Mouse (Mus musculus): ENCODE measurements around the gene Pde5a. TPM values are rescaled to one million over a fixed set of nuclear protein-coding genes. Genes with fewer than 3 reads are reported as not detected.

Pde5a gene
- total and polyA plus RNA-seq, 3 experiments, result not detected

DNA sequence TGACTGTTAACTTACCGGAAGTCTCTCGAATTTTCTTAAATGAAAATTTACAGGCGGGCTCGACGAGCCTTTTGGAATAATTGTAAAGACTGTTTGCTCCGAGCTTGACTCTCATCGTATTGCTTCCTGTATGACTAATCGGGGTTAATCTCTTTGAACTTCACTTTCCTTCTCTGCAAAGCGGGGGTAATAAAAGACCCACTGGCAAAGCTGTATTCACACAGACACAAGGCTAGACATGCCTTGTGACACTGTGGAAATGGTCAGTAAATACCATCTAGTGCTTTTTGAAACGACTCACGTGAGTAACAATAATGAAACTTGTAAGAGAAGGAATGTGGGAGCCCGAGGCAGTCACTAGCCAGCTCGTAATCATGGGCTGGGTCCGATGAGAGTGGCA, 35.0 kb downstream of the Pde5a start:
- H3K9ac ChIP-seq (ENCODE audit: control insufficient read depth, low read depth, low read length, poor library complexity, severe bottlenecking), result no peak overlapping the region
- no peak overlapping the region for H3K27ac ChIP-seq (ENCODE audit: control insufficient read depth, low read depth, low read length)
- no peaks in the 10 kb centered on the region for H3K79me2 ChIP-seq (ENCODE audit: control insufficient read depth, insufficient read depth, low read length, poor library complexity)
- no peaks in the 10 kb centered on the region for H3K9me3 ChIP-seq (replicated peaks; ENCODE audit: insufficient read depth, low read length)
- H3K4me1 ChIP-seq (ENCODE audit: control insufficient read depth in 1 of 2, insufficient read depth in 2 of 2, low read length in 2 of 2), result no peaks in the 10 kb centered on the region
- no peaks in the 10 kb centered on the region for H3K27me3 ChIP-seq (ENCODE audit: control insufficient read depth in 1 of 2, insufficient read depth in 2 of 2, low read length in 2 of 2)
- H3K4me3 ChIP-seq (ENCODE audit: control insufficient read depth in 1 of 2, insufficient read depth in 1 of 2, low read depth in 2 of 2, low read length in 2 of 2), result no peak overlapping the region
- H3K36me3 ChIP-seq (ENCODE audit: control insufficient read depth in 1 of 2, insufficient read depth in 2 of 2, low read length in 2 of 2), result no peaks in the 10 kb centered on the region
- DNase-seq (ENCODE audit: low read depth, low spot score), result no peak
- TF ChIP-seq USF2 (IDR thresholded peaks at IDR 0.05; ENCODE audit: borderline replicate concordance in 1 of 2, insufficient read depth in 1 of 2, low read depth in 1 of 2, low read length in 2 of 2), result no peak
- no peak for TF ChIP-seq NELFE (IDR thresholded peaks at IDR 0.05; ENCODE audit: low read depth, low read length)
- no peak for TF ChIP-seq MAX (IDR thresholded peaks at IDR 0.05; ENCODE audit: low read length)
- TF ChIP-seq NRF1 (IDR thresholded peaks at IDR 0.05; ENCODE audit: insufficient read depth, low read depth, low read length, poor library complexity, severe bottlenecking), result no peak
- TF ChIP-seq TBP (IDR thresholded peaks at IDR 0.05; ENCODE audit: low read depth, low read length), result no peak
- no peak for TF ChIP-seq EP300 (IDR thresholded peaks at IDR 0.05; ENCODE audit: low read depth in 1 of 2, low read length in 2 of 2)
- no peak for TF ChIP-seq POLR2AphosphoS5 (IDR thresholded peaks at IDR 0.05; ENCODE audit: borderline replicate concordance, low read depth, low read length)
- TF ChIP-seq CHD2 (IDR thresholded peaks at IDR 0.05; ENCODE audit: low read length), result no peak
- no peak for TF ChIP-seq JUND (IDR thresholded peaks at IDR 0.05; ENCODE audit: low read depth, low read length)
- TF ChIP-seq MAFK (IDR thresholded peaks at IDR 0.05; ENCODE audit: borderline replicate concordance, low read depth, low read length), result no peak
- TF ChIP-seq CHD1 (IDR thresholded peaks at IDR 0.05; ENCODE audit: low read depth, low read length), result no peak
- no peak for TF ChIP-seq GATA1 (IDR thresholded peaks at IDR 0.05; ENCODE audit: low read depth, low read length)
- no peak for TF ChIP-seq ZKSCAN1 (IDR thresholded peaks at IDR 0.05; ENCODE audit: low read depth, low read length)
- no peak for TF ChIP-seq CTCF (IDR thresholded peaks at IDR 0.05 in 2 of 3, conservative IDR thresholded peaks at IDR 0.05 in 1 of 3; ENCODE audit: control insufficient read depth in 1 of 3, insufficient read depth in 1 of 3, low read depth in 2 of 3, low read length in 3 of 3, poor library complexity in 1 of 3, severe bottlenecking in 1 of 3)

- H3K9ac ChIP-seq (ENCODE audit: control insufficient read depth, low read depth, low read length, poor library complexity, severe bottlenecking), result no peak overlapping the region
- DNase-seq (ENCODE audit: low read depth, low spot score), result no peak
- H3K4me1 ChIP-seq (ENCODE audit: control insufficient read depth in 1 of 2, insufficient read depth in 2 of 2, low read length in 2 of 2), result no peaks in the 10 kb centered on the region
- TF ChIP-seq GABPA (IDR thresholded peaks at IDR 0.05; ENCODE audit: low read depth, low read length) (no peak), JUND (IDR thresholded peaks at IDR 0.05; ENCODE audit: low read depth, low read length) (no peak), TBP (IDR thresholded peaks at IDR 0.05; ENCODE audit: low read depth, low read length) (no peak), TAL1 (IDR thresholded peaks at IDR 0.05; ENCODE audit: low read length) (no peak), SIN3A (IDR thresholded peaks at IDR 0.05; ENCODE audit: low read length) (no peak), RAD21 (IDR thresholded peaks at IDR 0.05; ENCODE audit: low read depth, low read length) (no peak), NRF1 (IDR thresholded peaks at IDR 0.05; ENCODE audit: insufficient read depth, low read depth, low read length, poor library complexity, severe bottlenecking) (no peak), MEF2A (IDR thresholded peaks at IDR 0.05; ENCODE audit: extremely low read depth, insufficient replicate concordance, low read depth, low read length, poor library complexity, severe bottlenecking) (no peak)
- H3K4me3 ChIP-seq (ENCODE audit: control insufficient read depth in 1 of 2, insufficient read depth in 1 of 2, low read depth in 2 of 2, low read length in 2 of 2), result no peak overlapping the region
- no peaks in the 10 kb centered on the region for H3K27me3 ChIP-seq (ENCODE audit: control insufficient read depth in 1 of 2, insufficient read depth in 2 of 2, low read length in 2 of 2)
- H3K9me3 ChIP-seq (replicated peaks; ENCODE audit: insufficient read depth, low read length), result no peaks in the 10 kb centered on the region
- H3K36me3 ChIP-seq (ENCODE audit: control insufficient read depth in 1 of 2, insufficient read depth in 2 of 2, low read length in 2 of 2), result no peaks in the 10 kb centered on the region
- no peak overlapping the region for H3K27ac ChIP-seq (ENCODE audit: control insufficient read depth, low read depth, low read length)
- no peaks in the 10 kb centered on the region for H3K79me2 ChIP-seq (ENCODE audit: control insufficient read depth, insufficient read depth, low read length, poor library complexity)
Measured at GRCm38 (mm10) chr3:122766930-122767329, 38.2 kb downstream of the Pde5a start.
